Mouse (Mus musculus) embryonic facial prominence, embryonic 11.5 days (tissue): ENCODE data around the gene Actbl2. TPM values are rescaled to one million over a fixed set of nuclear protein-coding genes. Genes with fewer than 3 reads are reported as not detected.

Experiments
- ATAC-seq: fragments of 200-750 bp; cut with Nextera tagmentation; replicated peaks from 2 replicates; pipeline ENCODE4 v1.8.0; 2017; ENCODE audit warnings: low read depth; ENCODE audit not compliant: insufficient number of reproducible peaks, low FRiP score, low TSS enrichment
- DNase-seq: peaks from one replicate; pipeline ENCODE4 v3.0.0-alpha.2; 2015; ENCODE audit warnings: low spot score
- H3K27ac ChIP-seq: fragments of 300-500 bp; sonication (generic); replicated peaks from 2 replicates; pipeline ENCODE4 v1.5.1; 2014; ENCODE audit warnings: mild to moderate bottlenecking, low read depth, low read length, control low read depth
- H3K27me3 ChIP-seq: fragments of 300-500 bp; sonication (generic); 2 replicates; pipeline ENCODE4 v1.6.1; 2014; ENCODE audit warnings: mild to moderate bottlenecking, low read length, moderate library complexity, mixed read lengths; ENCODE audit not compliant: control insufficient read depth, insufficient read depth
- H3K36me3 ChIP-seq: fragments of 300-500 bp; sonication (generic); replicated peaks from 2 replicates; pipeline ENCODE4 v1.6.1; 2014; ENCODE audit warnings: low read depth, mild to moderate bottlenecking, low read length, moderate library complexity, mixed read lengths; ENCODE audit not compliant: control insufficient read depth, insufficient read depth
- H3K4me1 ChIP-seq: fragments of 300-500 bp; sonication (generic); 2 replicates; pipeline ENCODE4 v1.6.1; 2014; ENCODE audit warnings: low read length, mixed read lengths; ENCODE audit not compliant: control insufficient read depth, insufficient read depth
- H3K4me2 ChIP-seq: fragments of 300-500 bp; sonication (generic); 2 replicates; pipeline ENCODE4 v1.6.1; 2014; ENCODE audit warnings: low read depth, mild to moderate bottlenecking, control low read depth, low read length, moderate library complexity
- H3K4me3 ChIP-seq: fragments of 300-500 bp; sonication (generic); 2 replicates; pipeline ENCODE4 v1.5.1; 2014; ENCODE audit warnings: low read depth, low read length, control low read depth
- H3K9ac ChIP-seq: fragments of 300-500 bp; sonication (generic); replicated peaks from 2 replicates; pipeline ENCODE4 v1.6.1; 2014; ENCODE audit warnings: mild to moderate bottlenecking, control low read depth, low read length
- H3K9me3 ChIP-seq: fragments of 300-500 bp; sonication (generic); replicated peaks from 2 replicates; pipeline ENCODE4 v1.6.1; 2016; ENCODE audit warnings: mild to moderate bottlenecking, low read length, inconsistent platforms, mixed read lengths; ENCODE audit not compliant: control insufficient read depth
- WGBS: fragments of 180-500 bp; shearing (Covaris S2); extraction: QIAGEN DNeasy Blood & Tissue Kit; methylation state at CpG from one replicate; pipeline ENCODE4 v1.1.7; 2014; 5-methylcytosine and 5-hydroxymethylcytosine counted together
- polyA plus RNA-seq: library from polyadenylated mRNA; unstranded; fragments of >200 nt; fragmentation: Nextera tagmentation; extraction: Ambion mirVana; gene quantifications from 2 replicates; pipeline ENCODE4 v1.2.1, GENCODE M21; 2014

The Actbl2 gene
- polyA plus RNA-seq, 1 experiment from 2014 or later: not detected

- H3K9me3 ChIP-seq: 0 out of 2 replicates have a peak, but pooled peaks cover 2% of the 10 kb centered on the region
- H3K4me3 ChIP-seq: no peak overlapping the region
- 94% methylated on average over 10 of the region's 10 CpGs for WGBS
- no peak overlapping the region for H3K27ac ChIP-seq
- H3K36me3 ChIP-seq: no peaks in the 10 kb centered on the region
- no peak overlapping the region for H3K4me2 ChIP-seq
- DNase-seq: no peak
- no peaks in the 10 kb centered on the region for H3K4me1 ChIP-seq
- ATAC-seq: no peak
- no peak overlapping the region for H3K9ac ChIP-seq
- no peaks in the 10 kb centered on the region for H3K27me3 ChIP-seq
These were observed 31.9 kb downstream of the Actbl2 start for GRCm38 (mm10) chr13:111286461-111287385.

GRCm38 (mm10) chr13:111291161-111291957 lies 36.5 kb downstream of the Actbl2 start:
- WGBS: 56% methylated on average over 17 of the region's 17 CpGs
- Histone ChIP-seq H3K36me3 (no peaks in the 10 kb centered on the region), H3K27ac (no peak overlapping the region), H3K27me3 (no peaks in the 10 kb centered on the region), H3K9me3 (no peaks in the 10 kb centered on the region), H3K4me3 (no peak overlapping the region), H3K9ac (no peak overlapping the region), H3K4me1 (no peaks in the 10 kb centered on the region), H3K4me2 (no peak overlapping the region)
- ATAC-seq (no peak), DNase-seq (no peak)

- Histone ChIP-seq H3K36me3 (no peaks in the 10 kb centered on the region), H3K4me1 (no peaks in the 10 kb centered on the region), H3K27ac (no peak overlapping the region), H3K4me2 (no peak overlapping the region), H3K9me3 (no peaks in the 10 kb centered on the region), H3K9ac (no peak overlapping the region), H3K27me3 (no peaks in the 10 kb centered on the region), H3K4me3 (no peak overlapping the region)
- WGBS: 36% methylated on average over 7 of the region's 7 CpGs
- peak; percentile 41 for DNase-seq
- ATAC-seq: no peak
These were observed 37.2 kb downstream of the Actbl2 start for GRCm38 (mm10) chr13:111291958-111292493.

- Histone ChIP-seq H3K4me3 (no peak overlapping the region), H3K27ac (no peak overlapping the region), H3K27me3 (no peaks in the 10 kb centered on the region), H3K36me3 (no peaks in the 10 kb centered on the region), H3K4me2 (no peak overlapping the region), H3K9ac (no peak overlapping the region), H3K9me3 (no peaks in the 10 kb centered on the region), H3K4me1 (no peaks in the 10 kb centered on the region)
- ATAC-seq (no peak), DNase-seq (no peak)
- WGBS: 97% methylated on average over 2 of the region's 2 CpGs
These were observed 38.7 kb downstream of the Actbl2 start for GRCm38 (mm10) chr13:111293478-111293877.

GRCm38 (mm10) chr13:111294965-111295494 lies 40.2 kb downstream of the Actbl2 start:
- DNase-seq: no peak
- H3K4me2 ChIP-seq: no peak overlapping the region
- WGBS: 85% methylated on average over 4 of the region's 4 CpGs
- no peaks in the 10 kb centered on the region for H3K9me3 ChIP-seq
- no peak overlapping the region for H3K4me3 ChIP-seq
- H3K4me1 ChIP-seq: no peaks in the 10 kb centered on the region
- no peak overlapping the region for H3K9ac ChIP-seq
- no peak for ATAC-seq
- no peaks in the 10 kb centered on the region for H3K27me3 ChIP-seq
- no peaks in the 10 kb centered on the region for H3K36me3 ChIP-seq
- H3K27ac ChIP-seq: no peak overlapping the region

GRCm38 (mm10) chr13:111296029-111296428 lies 41.2 kb downstream of the Actbl2 start:
- ATAC-seq: no peak
- H3K4me1 ChIP-seq: no peaks in the 10 kb centered on the region

GRCm38 (mm10) chr13:111297614-111298013 lies 42.8 kb downstream of the Actbl2 start:
- Histone ChIP-seq H3K9ac (no peak overlapping the region), H3K27me3 (no peaks in the 10 kb centered on the region), H3K36me3 (no peaks in the 10 kb centered on the region), H3K27ac (no peak overlapping the region), H3K4me1 (no peaks in the 10 kb centered on the region), H3K9me3 (no peaks in the 10 kb centered on the region), H3K4me3 (no peak overlapping the region), H3K4me2 (no peak overlapping the region)
- ATAC-seq: no peak
- WGBS: 84% methylated on average over 6 of the region's 6 CpGs
- DNase-seq: no peak

More at GRCm38 (mm10) chr13:111296029-111296428, 41.2 kb downstream of the Actbl2 start:
- Histone ChIP-seq H3K9me3 (no peaks in the 10 kb centered on the region), H3K4me2 (no peak overlapping the region), H3K27ac (no peak overlapping the region), H3K27me3 (no peaks in the 10 kb centered on the region), H3K9ac (no peak overlapping the region), H3K4me3 (no peak overlapping the region), H3K36me3 (no peaks in the 10 kb centered on the region)
- 69% methylated on average over 5 of the region's 5 CpGs for WGBS
- peak; percentile 22 for DNase-seq
